Mouse (Mus musculus): ENCODE results near the gene Nprl2. TPM values are rescaled to one million over a fixed set of nuclear protein-coding genes. Genes with fewer than 3 reads are reported as not detected.
A peak's percentile ranks its signal among the peaks of the same experiment; 100 is the strongest.
"Not testable (repeated sequence)": the region's sequence is repeated elsewhere in the genome, so short reads cannot be mapped to it uniquely, and the experiment has no call there.

Gene Nprl2
- total and polyA plus RNA-seq, 2 experiments from 2014 or later: 59.9 to 65.9 TPM

DNA sequence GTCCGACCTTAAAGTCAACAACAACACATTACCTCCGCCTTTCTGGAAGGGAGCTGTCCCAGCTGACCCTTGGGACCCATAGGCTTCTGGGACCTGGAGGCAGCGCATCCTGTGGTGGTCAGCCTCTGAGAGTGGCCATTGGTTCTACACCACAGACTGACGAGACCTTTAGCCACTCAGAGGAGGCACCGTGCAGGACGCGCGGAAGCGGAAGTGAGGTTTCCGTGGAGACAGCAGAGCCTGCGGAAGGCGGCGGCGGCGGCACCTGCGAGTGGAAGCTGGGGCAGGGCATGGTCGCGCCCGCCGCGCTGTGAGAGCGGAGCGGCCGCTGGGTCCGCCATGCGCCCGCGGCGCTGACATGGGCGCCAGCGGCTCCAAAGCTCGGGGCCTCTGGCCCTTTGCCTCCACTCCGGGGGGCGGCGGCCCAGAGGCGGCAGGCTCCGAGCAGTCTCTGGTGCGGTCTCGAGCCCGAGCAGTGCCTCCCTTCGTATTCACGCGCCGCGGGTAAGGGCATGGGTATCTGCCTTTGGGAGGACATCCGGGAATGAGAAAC is 21.1 kb downstream of the Nprl2 start, which contains the start of gene Tusc2:
Tusc2 (plus strand) TSS at position 227 of the 553 bp plus-strand sequence.
- Histone ChIP-seq H3K4me1 (ENCODE audit: insufficient read depth) (peaks cover 19% of the 10 kb centered on the region), H3K4me2 (ENCODE audit: low read depth) (peak within 1 kb of the TSS; percentile 76), H3K27me3 (ENCODE audit: insufficient read depth, low read length) (no peaks in the 10 kb centered on the region), H3K27ac (ENCODE audit: low read depth, low read length) (peak within 1 kb of the TSS; percentile 72), H3K36me3 (ENCODE audit: insufficient read depth) (peaks cover 52% of the 10 kb centered on the region), H3K9ac (peak within 1 kb of the TSS; percentile 81), H3K4me3 (ENCODE audit: low read depth, low read length) (peak within 1 kb of the TSS; percentile 91), H3K9me3 (ENCODE audit: low read length) (no peaks in the 10 kb centered on the region)
- WGBS: 3% methylated on average over 43 of the region's 46 CpGs
- ATAC-seq (peak; percentile 99), DNase-seq (peak; percentile 93)
- no peak; the same call in 1 of the 2 replicates for TF ChIP-seq CTCF (IDR thresholded peaks at IDR 0.05; ENCODE audit: low read depth)

DNA sequence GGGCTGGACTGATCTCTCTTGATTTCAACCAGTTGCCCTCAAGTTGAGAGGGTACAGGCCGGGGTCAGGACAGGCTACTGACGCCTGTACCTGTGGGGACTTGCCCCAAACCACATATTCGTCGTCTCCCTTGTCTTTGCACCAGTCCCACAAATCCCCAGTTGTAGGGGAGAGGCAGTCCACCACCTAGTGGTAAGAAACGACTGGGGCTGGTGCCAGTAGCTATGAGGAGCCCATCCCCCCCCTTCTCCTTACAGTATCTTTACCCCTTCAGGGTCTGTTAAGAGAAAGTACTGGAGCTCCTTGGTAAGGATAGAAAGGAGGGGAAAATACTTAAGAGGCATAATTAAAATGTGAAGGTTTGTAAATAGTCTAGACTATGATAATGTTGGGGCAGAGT is 23.5 kb downstream of the Nprl2 start:
- not testable (repeated sequence) for ATAC-seq
- TF ChIP-seq CTCF (IDR thresholded peaks at IDR 0.05; ENCODE audit: low read depth): peak; percentile 25; the same call in 1 of the 2 replicates
- WGBS: 50% methylated on average over 5 of the region's 5 CpGs

DNA sequence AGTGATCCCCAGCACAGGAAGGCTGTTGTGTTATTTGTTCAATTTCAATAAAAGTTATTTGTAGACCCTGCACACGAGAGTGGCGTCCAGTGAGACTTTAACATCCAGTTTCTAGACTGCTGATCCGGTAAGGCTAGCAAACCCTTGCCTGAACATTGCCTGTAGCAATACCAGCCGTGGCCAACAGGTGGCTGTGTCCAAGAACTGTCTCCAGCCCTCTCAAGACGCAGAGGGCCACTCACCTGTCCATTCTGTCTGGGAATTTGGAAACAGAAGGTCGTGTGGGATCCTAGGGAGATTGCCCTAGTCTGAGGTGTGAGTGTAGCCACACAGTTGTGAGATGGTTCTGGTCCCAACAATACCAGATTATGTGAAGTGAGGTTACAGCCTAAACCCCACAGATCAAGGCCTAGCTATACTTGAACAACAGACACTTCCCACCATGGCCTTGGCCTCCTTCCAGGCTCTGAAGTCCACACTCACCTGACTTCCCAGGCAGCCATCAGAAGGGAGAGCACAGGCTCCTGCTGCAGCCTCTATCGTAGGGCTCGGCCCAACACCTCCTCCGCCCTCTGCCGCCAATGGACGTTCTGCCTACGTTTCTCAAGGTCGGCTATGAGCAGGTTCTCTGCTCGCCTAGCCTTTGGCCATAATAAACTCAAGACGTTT is 24.1 kb downstream of the Nprl2 start:
- no peak for ATAC-seq
- peaks cover 35% of the 10 kb centered on the region for H3K4me1 ChIP-seq (ENCODE audit: insufficient read depth)
- peak; percentile 87 for TF ChIP-seq CTCF (IDR thresholded peaks at IDR 0.05; ENCODE audit: low read depth)
- no peaks in the 10 kb centered on the region for H3K27me3 ChIP-seq (ENCODE audit: insufficient read depth, low read length)
- no peak overlapping the region for H3K4me2 ChIP-seq (ENCODE audit: low read depth)
- peaks cover 25% of the 10 kb centered on the region for H3K36me3 ChIP-seq (ENCODE audit: insufficient read depth)
- no peak overlapping the region for H3K4me3 ChIP-seq (ENCODE audit: low read depth, low read length)
- no peak overlapping the region for H3K9ac ChIP-seq
- H3K9me3 ChIP-seq (ENCODE audit: low read length): no peaks in the 10 kb centered on the region
- H3K27ac ChIP-seq (ENCODE audit: low read depth, low read length): no peak overlapping the region; the same call in 1 of the 2 replicates
- WGBS: 58% methylated on average over 15 of the region's 15 CpGs
- DNase-seq: peak; percentile 72

More for the DNA sequence above, 23.5 kb downstream of the Nprl2 start:
- not testable (repeated sequence) for H3K27ac ChIP-seq (ENCODE audit: low read depth, low read length); DNase-seq; H3K4me2 ChIP-seq (ENCODE audit: low read depth); H3K9ac ChIP-seq; H3K27me3 ChIP-seq (ENCODE audit: insufficient read depth, low read length); H3K9me3 ChIP-seq (ENCODE audit: low read length); H3K4me3 ChIP-seq (ENCODE audit: low read depth, low read length)
- Histone ChIP-seq H3K36me3 (ENCODE audit: insufficient read depth) (peaks cover 29% of the 10 kb centered on the region), H3K4me1 (ENCODE audit: insufficient read depth) (peaks cover 31% of the 10 kb centered on the region)

DNA sequence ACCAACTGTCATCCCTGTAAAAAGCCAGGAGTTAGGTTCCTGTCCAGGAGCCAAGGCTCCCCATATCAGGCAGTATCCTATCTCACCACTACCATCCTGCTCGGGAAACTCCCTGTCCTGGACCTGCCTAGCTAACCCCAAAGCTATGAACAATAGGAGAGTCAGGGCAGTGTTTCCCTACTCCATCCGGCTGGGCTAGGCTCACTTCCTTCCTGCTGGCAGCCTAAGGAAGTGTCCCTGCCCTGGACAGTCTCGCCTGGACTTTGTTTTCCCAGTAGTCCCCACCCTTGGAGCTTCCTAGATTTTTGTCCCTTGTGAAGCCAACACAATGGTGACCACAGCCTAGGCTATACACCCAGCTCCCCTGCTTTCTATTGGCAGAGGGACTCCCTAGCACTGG is 24.8 kb downstream of the Nprl2 start:
- no peak for DNase-seq
- WGBS: 77% methylated on average over 3 of the region's 3 CpGs

DNA sequence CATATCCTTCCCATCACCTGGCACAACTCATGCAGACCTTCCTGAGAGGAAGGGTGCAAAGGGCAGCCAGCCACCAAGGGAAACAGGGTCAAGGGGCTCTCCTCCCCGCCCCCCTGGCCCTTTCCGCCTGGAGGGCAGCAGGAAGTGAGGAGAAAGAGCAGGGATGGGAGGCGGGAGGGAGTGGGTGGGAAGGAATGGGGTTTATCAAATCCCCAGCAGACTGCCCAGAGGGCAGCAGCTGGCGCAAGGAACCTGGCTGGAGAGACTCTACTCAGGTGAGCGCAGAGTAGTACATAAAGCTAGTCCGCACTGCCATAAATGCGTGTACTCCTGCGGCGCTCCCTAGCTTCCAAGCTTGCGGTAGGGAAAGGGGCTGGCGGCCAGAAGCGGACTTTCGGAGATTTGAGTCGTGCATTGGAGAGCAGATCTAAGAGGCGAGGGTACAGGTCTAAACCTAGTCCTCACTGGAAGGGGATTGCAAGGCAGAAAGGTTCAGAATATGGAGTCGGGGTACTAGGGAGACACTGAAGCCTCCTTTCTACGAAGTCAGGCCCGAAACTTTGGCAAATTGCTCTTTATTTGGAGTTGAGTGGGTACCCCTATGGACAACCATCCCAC is 25.8 kb downstream of the Nprl2 start, which contains the start of gene Hyal2:
Hyal2 (plus strand) TSS at position 244 of the 618 bp plus-strand sequence.
- no peaks in the 10 kb centered on the region for H3K27me3 ChIP-seq (ENCODE audit: insufficient read depth, low read length)
- H3K27ac ChIP-seq (ENCODE audit: low read depth, low read length): peak within 1 kb of the TSS; percentile 89
- H3K4me3 ChIP-seq (ENCODE audit: low read depth, low read length): peak within 1 kb of the TSS; percentile 63
- H3K4me2 ChIP-seq (ENCODE audit: low read depth): peak within 1 kb of the TSS; percentile 76
- H3K4me1 ChIP-seq (ENCODE audit: insufficient read depth): peaks cover 33% of the 10 kb centered on the region
- 9% methylated on average over 18 of the region's 18 CpGs for WGBS
- no peaks in the 10 kb centered on the region for H3K9me3 ChIP-seq (ENCODE audit: low read length)
- DNase-seq (no peak), ATAC-seq (no peak)
- peak within 1 kb of the TSS; percentile 69 for H3K9ac ChIP-seq
- TF ChIP-seq CTCF (IDR thresholded peaks at IDR 0.05; ENCODE audit: low read depth): no peak
- H3K36me3 ChIP-seq (ENCODE audit: insufficient read depth): peaks cover 31% of the 10 kb centered on the region

More for the DNA sequence above, 24.8 kb downstream of the Nprl2 start:
- Histone ChIP-seq H3K27ac (ENCODE audit: low read depth, low read length) (no peak overlapping the region), H3K27me3 (ENCODE audit: insufficient read depth, low read length) (no peaks in the 10 kb centered on the region), H3K4me1 (ENCODE audit: insufficient read depth) (peaks cover 35% of the 10 kb centered on the region), H3K9ac (no peak overlapping the region), H3K9me3 (ENCODE audit: low read length) (no peaks in the 10 kb centered on the region), H3K36me3 (ENCODE audit: insufficient read depth) (peaks cover 25% of the 10 kb centered on the region), H3K4me3 (ENCODE audit: low read depth, low read length) (no peak overlapping the region), H3K4me2 (ENCODE audit: low read depth) (no peak overlapping the region)
- ATAC-seq: no peak
- TF ChIP-seq CTCF (IDR thresholded peaks at IDR 0.05; ENCODE audit: low read depth): no peak

DNA sequence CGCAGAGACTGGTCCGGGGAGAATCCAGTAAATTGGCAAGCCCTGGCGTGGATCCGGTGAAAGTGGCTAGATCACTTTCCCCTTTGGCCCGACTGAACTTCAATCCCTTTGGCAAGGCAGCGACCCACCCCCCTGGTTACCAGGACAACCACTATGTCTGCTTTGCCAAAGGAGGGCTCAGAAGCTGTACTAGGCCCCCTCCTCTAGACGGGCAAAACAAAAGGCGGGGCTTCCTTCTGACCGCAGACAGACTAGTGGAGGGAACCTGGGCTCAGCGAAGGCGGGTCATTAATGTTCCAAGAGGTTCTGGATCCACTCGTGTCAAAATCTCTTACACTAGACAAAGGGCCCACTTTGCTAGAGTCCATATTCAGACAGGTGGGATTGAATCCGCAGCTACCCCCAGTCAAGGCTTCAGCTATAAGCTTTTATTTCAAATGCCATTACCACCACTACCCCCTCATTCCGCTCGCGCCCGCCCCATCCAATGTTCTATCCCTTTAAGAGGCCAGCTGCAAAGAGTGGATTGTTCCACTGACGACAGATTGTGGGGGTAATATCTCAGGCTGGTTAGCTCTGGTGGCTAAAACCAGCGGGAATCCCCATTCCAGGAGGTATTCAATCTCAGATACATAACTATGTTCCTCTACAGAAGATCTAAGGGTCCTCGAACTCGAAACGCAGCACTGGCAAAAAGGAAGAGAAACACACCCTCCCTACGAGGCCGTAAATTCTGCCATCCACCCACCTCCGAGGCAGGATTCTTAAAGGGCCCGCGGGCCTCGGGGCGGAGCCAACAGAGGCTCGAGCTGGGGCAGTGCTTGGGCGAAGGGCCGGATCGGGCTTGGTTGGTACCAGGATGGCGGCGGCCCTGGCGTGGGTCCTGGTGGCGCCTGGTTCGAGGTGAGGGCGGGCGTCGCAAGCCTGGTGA is 26.6 kb downstream of the Nprl2 start:
- TF ChIP-seq CTCF (IDR thresholded peaks at IDR 0.05; ENCODE audit: low read depth): no peak; the same call in 1 of the 2 replicates
- Histone ChIP-seq H3K4me3 (ENCODE audit: low read depth, low read length) (peak overlapping the region; percentile 63), H3K27me3 (ENCODE audit: insufficient read depth, low read length) (no peaks in the 10 kb centered on the region), H3K27ac (ENCODE audit: low read depth, low read length) (peak overlapping the region; percentile 89), H3K9me3 (ENCODE audit: low read length) (no peaks in the 10 kb centered on the region), H3K9ac (peak overlapping the region; percentile 69), H3K4me2 (ENCODE audit: low read depth) (peak overlapping the region; percentile 76), H3K4me1 (ENCODE audit: insufficient read depth) (peaks cover 32% of the 10 kb centered on the region), H3K36me3 (ENCODE audit: insufficient read depth) (peaks cover 38% of the 10 kb centered on the region)
- WGBS: under 1% methylated on average over 41 of the region's 41 CpGs
- ATAC-seq (peak; percentile 93), DNase-seq (peak; percentile 94)

Data from forebrain, postnatal 0 days (tissue).